Mouse (Mus musculus) C2C12 (cell line): ENCODE data around the gene Cntfr.

Experiments
- CEBPB ChIP-seq: IDR thresholded peaks from one replicate; pipeline ENCODE4 v1.6.1; 2011; ENCODE audit warnings: low read depth, mild to moderate bottlenecking, control low read depth, moderate library complexity
- CTCF ChIP-seq: IDR thresholded peaks from one replicate; pipeline ENCODE4 v1.5.1; 2011; ENCODE audit not compliant: control insufficient read depth, insufficient read depth, insufficient read length
- MAX ChIP-seq: IDR thresholded peaks from one replicate; pipeline ENCODE4 v1.6.1; 2011; ENCODE audit warnings: mild to moderate bottlenecking, control low read depth

GRCm38 (mm10) chr4:41716834-41717233, 19.9 kb upstream of the Cntfr start:
- no peak for TF ChIP-seq CTCF
- no peak for TF ChIP-seq MAX
- no peak for TF ChIP-seq CEBPB
